Mouse (Mus musculus): Measurements from ENCODE around the gene Hist1h4d.
"Not testable (repeated sequence)": the region's sequence is repeated elsewhere in the genome, so short reads cannot be mapped to it uniquely, and the experiment has no call there.

Gene Hist1h4d

GRCm38 (mm10) chr13:23551146-23551834 is 30.1 kb upstream of the Hist1h4d start, which contains the start of gene Hist1h4f:
TSS of gene Hist1h4f (minus strand) at chr13:23551648.
- DNase-seq, result peak; percentile 82

GRCm38 (mm10) chr13:23551931-23552914 is 29.2 kb upstream of the Hist1h4d start:
- DNase-seq, result no peak

- no peak for DNase-seq
Measured at GRCm38 (mm10) chr13:23552962-23553361, 28.4 kb upstream of the Hist1h4d start, which contains the start of gene Hist1h1d. TSS of gene Hist1h1d (plus strand) at chr13:23553262.

GRCm38 (mm10) chr13:23554393-23554792 is 27.0 kb upstream of the Hist1h4d start:
- no peak for DNase-seq

- peak; percentile 68 for DNase-seq
Measured at GRCm38 (mm10) chr13:23554925-23555838, 26.2 kb upstream of the Hist1h4d start.

GRCm38 (mm10) chr13:23555839-23556416 is 25.5 kb upstream of the Hist1h4d start:
- DNase-seq, result peak; percentile 10

- DNase-seq, result no peak
Measured at GRCm38 (mm10) chr13:23556906-23557305, 24.5 kb upstream of the Hist1h4d start.

GRCm38 (mm10) chr13:23560699-23561098 is 20.7 kb upstream of the Hist1h4d start:
- not testable (repeated sequence) for DNase-seq

- DNase-seq, result not testable (repeated sequence)
Measured at GRCm38 (mm10) chr13:23561531-23561882, 19.9 kb upstream of the Hist1h4d start.

GRCm38 (mm10) chr13:23561883-23562659 is 19.3 kb upstream of the Hist1h4d start, which contains the start of gene Hist1h3e:
TSS of gene Hist1h3e (minus strand) at chr13:23562369.
- DNase-seq, result peak; percentile 92

- peak; percentile 26 for DNase-seq
Measured at GRCm38 (mm10) chr13:23562699-23563462, 18.5 kb upstream of the Hist1h4d start.

- no peak for DNase-seq
Measured at GRCm38 (mm10) chr13:23564482-23564881, 16.9 kb upstream of the Hist1h4d start.

GRCm38 (mm10) chr13:23570261-23571021 is 11.0 kb upstream of the Hist1h4d start:
- not testable (repeated sequence) for DNase-seq

- peak; percentile 34 for DNase-seq
Measured at GRCm38 (mm10) chr13:23571022-23571503, 10.3 kb upstream of the Hist1h4d start, which contains the start of the genes Hist1h2ae and Hist1h2bg. TSS of gene Hist1h2ae (minus strand) at chr13:23571220. TSS of gene Hist1h2bg (plus strand) at chr13:23571396.

GRCm38 (mm10) chr13:23571504-23572217 is 9.7 kb upstream of the Hist1h4d start:
- DNase-seq, result not testable (repeated sequence)

- DNase-seq, result no peak
Measured at GRCm38 (mm10) chr13:23572218-23573033, 9.0 kb upstream of the Hist1h4d start.

- DNase-seq, result peak; percentile 10
Measured at GRCm38 (mm10) chr13:23573034-23573897, 8.1 kb upstream of the Hist1h4d start.

All from right cerebral cortex, postnatal 14 days (tissue).